Mouse (Mus musculus) heart, embryonic 12.5 days (tissue): ENCODE data around the gene Adamts3. TPM values are rescaled to one million over a fixed set of nuclear protein-coding genes. Genes with fewer than 3 reads are reported as not detected.

ENCODE experiments used
- ATAC-seq: fragments of 200-750 bp; cut with Nextera tagmentation; 2 replicates; pipeline ENCODE4 v1.8.0; 2017; ENCODE audit warnings: moderate TSS enrichment, moderate library complexity; ENCODE audit not compliant: insufficient number of reproducible peaks, low FRiP score
- H3K27ac ChIP-seq: fragments of 300-500 bp; sonication (generic); 2 replicates; pipeline ENCODE4 v1.5.1; 2016; ENCODE audit warnings: mild to moderate bottlenecking, moderate library complexity; ENCODE audit not compliant: poor library complexity, severe bottlenecking
- H3K27me3 ChIP-seq: fragments of 300-500 bp; sonication (generic); replicated peaks from 2 replicates; pipeline ENCODE4 v1.6.1; 2016; ENCODE audit warnings: mild to moderate bottlenecking, moderate library complexity
- H3K36me3 ChIP-seq: fragments of 300-500 bp; sonication (generic); 2 replicates; pipeline ENCODE4 v1.6.1; 2016; ENCODE audit warnings: mild to moderate bottlenecking, moderate library complexity
- H3K4me1 ChIP-seq: fragments of 300-500 bp; sonication (generic); replicated peaks from 2 replicates; pipeline ENCODE4 v1.6.1; 2016; ENCODE audit warnings: mild to moderate bottlenecking
- H3K4me2 ChIP-seq: fragments of 300-500 bp; sonication (generic); 2 replicates; pipeline ENCODE4 v1.6.1; 2016; ENCODE audit warnings: mild to moderate bottlenecking, moderate library complexity
- H3K4me3 ChIP-seq: fragments of 300-500 bp; sonication (generic); 2 replicates; pipeline ENCODE4 v1.5.1; 2016; ENCODE audit warnings: mild to moderate bottlenecking
- H3K9ac ChIP-seq: fragments of 300-500 bp; sonication (generic); 2 replicates; pipeline ENCODE4 v1.6.1; 2016; ENCODE audit warnings: mild to moderate bottlenecking, moderate library complexity
- H3K9me3 ChIP-seq: fragments of 300-500 bp; sonication (generic); replicated peaks from 2 replicates; pipeline ENCODE4 v1.6.1; 2016; ENCODE audit warnings: mild to moderate bottlenecking, moderate library complexity
- WGBS: fragments of 180-500 bp; shearing (Covaris S2); methylation state at CpG from one replicate; pipeline ENCODE4 v1.1.7; 2016; 5-methylcytosine and 5-hydroxymethylcytosine counted together
- polyA plus RNA-seq: library from polyadenylated mRNA; unstranded; fragments of >200 nt; fragmentation: Nextera tagmentation; extraction: Ambion mirVana; gene quantifications from 2 replicates; pipeline ENCODE4 v1.2.1, GENCODE M21; 2016

The Adamts3 gene
- polyA plus RNA-seq, 1 experiment from 2014 or later = 6.0 TPM

DNA sequence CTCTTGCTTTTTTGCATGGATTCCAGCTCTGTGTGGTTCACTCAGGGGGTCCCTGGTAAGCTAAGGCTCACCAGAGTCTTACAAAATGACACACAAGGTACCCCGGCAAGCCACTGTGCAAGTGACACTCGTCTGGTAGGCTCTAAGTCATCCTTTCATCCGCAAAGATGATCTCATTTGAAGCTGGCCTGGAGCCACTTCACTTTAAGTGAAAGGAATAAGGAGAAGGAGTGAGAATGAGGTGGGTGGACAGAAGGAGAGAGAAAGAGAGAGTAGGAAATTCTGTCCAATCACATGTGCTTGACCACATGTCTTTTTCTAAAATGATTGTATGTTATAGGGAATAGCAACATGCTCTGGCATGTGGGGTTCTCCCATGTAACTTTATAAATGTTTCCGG is 122.8 kb downstream of the Adamts3 start:
- no peak overlapping the region for H3K4me3 ChIP-seq
- WGBS = 82% methylated on average over 4 of the region's 4 CpGs

DNA sequence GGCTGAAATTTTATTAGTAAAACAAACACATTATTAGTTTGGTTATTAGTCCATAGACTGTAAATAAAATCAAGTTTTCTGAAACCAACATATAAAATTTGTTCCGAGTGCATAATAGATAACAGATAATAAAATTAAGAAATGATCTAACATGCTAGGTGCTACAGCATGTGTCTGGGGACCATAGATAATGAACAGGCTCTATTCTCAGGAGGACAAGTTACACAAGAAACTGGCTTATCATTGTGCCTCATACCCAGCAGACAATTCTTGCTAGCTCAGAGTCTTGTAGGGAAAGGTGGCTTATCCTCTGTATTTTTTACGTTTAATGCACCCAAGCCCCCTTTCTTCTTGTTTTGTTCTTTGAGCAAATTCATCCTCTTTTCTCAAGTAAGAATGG is 131.3 kb downstream of the Adamts3 start:
- Histone ChIP-seq H3K9ac (no peak overlapping the region), H3K36me3 (no peaks in the 10 kb centered on the region), H3K4me2 (no peak overlapping the region), H3K4me1 (peaks cover 10% of the 10 kb centered on the region), H3K9me3 (0 out of 2 replicates have a peak, but pooled peaks cover 3% of the 10 kb centered on the region), H3K27ac (no peak overlapping the region), H3K4me3 (no peak overlapping the region), H3K27me3 (no peaks in the 10 kb centered on the region)
- ATAC-seq = no peak
- 79% methylated on average over 2 of the region's 2 CpGs for WGBS

More for the DNA sequence above, 122.8 kb downstream of the Adamts3 start:
- H3K9ac ChIP-seq = no peak overlapping the region
- no peak overlapping the region for H3K27ac ChIP-seq
- no peaks in the 10 kb centered on the region for H3K36me3 ChIP-seq
- ATAC-seq = no peak
- H3K4me1 ChIP-seq = peaks cover 7% of the 10 kb centered on the region
- H3K4me2 ChIP-seq = no peak overlapping the region
- no peaks in the 10 kb centered on the region for H3K27me3 ChIP-seq
- no peaks in the 10 kb centered on the region for H3K9me3 ChIP-seq

DNA sequence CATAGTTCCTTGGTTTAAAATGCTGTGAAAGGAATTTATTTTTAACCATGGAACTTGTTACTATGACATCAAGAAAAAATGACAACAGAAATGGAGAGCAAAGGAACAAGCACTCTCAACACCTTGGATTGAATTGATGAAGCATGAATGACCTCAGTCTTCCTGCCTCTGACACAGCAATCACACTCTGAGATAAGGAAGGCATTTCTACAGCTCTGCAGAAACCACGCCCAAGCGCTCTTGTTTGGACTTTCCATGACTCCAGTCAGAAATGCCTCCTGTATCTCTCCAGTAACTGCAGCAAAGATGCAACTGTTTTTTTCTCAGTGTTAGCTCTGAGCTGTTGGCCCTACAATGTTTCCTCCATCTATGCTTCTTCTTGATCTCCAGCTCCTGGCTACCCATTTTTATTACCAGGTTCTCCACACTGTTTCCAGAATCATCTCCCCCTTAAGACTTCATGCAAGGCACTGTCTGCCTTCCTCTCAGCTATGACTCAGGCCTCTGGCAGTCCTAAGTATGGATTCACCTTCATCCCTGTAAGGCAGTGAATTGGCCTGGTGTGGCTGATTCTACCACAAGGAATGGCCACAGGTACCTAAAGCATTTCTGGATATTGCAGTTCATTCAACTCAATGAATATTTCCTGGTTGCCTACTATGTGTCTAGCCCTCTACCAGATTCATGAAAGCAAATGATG is 134.8 kb downstream of the Adamts3 start:
- Histone ChIP-seq H3K9me3 (0 out of 2 replicates have a peak, but pooled peaks cover 3% of the 10 kb centered on the region), H3K27ac (peak overlapping the region; percentile 50), H3K9ac (no peak overlapping the region), H3K27me3 (no peaks in the 10 kb centered on the region), H3K36me3 (no peaks in the 10 kb centered on the region), H3K4me1 (peaks cover 10% of the 10 kb centered on the region), H3K4me2 (no peak overlapping the region), H3K4me3 (no peak overlapping the region)
- WGBS = 19% methylated on average over 2 of the region's 2 CpGs
- ATAC-seq = no peak

- H3K9me3 ChIP-seq = 0 out of 2 replicates have a peak, but pooled peaks cover 3% of the 10 kb centered on the region
- no peaks in the 10 kb centered on the region for H3K27me3 ChIP-seq
- no peak overlapping the region for H3K9ac ChIP-seq
- H3K4me3 ChIP-seq = no peak overlapping the region
- no peak for ATAC-seq
- 56% methylated on average over 5 of the region's 5 CpGs for whole genome bisulfite sequencing
- no peak overlapping the region for H3K27ac ChIP-seq
- H3K4me2 ChIP-seq = no peak overlapping the region
- no peaks in the 10 kb centered on the region for H3K36me3 ChIP-seq
- H3K4me1 ChIP-seq = peaks cover 10% of the 10 kb centered on the region
These were observed 135.9 kb downstream of the Adamts3 start for GRCm38 (mm10) chr5:89747149-89747659.

DNA sequence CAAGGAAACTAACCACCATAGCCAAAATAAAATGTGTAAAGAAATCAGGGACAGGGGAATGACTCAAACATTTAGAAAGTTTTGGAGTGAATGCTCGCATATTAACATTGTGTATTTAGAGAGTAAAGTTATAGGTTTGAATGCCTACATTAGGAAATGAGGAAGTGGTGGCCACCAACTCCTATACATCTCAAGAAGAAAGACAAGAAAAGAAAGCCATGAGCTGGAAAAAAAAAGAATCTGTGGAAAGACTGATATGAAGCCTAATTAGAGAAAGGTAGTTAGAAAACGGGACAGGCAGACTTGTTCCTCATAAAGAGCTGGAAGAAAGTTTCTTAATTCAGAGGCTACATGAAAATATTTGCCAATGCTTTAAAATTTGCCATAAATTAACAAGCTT is 138.0 kb downstream of the Adamts3 start:
- Histone ChIP-seq H3K4me2 (no peak overlapping the region), H3K4me3 (no peak overlapping the region), H3K27ac (no peak overlapping the region), H3K9ac (no peak overlapping the region), H3K9me3 (no peaks in the 10 kb centered on the region), H3K36me3 (no peaks in the 10 kb centered on the region), H3K4me1 (peaks cover 10% of the 10 kb centered on the region), H3K27me3 (no peaks in the 10 kb centered on the region)
- ATAC-seq = no peak
- WGBS = 75% methylated on average over 2 of the region's 2 CpGs

GRCm38 (mm10) chr5:89734759-89735158 is 148.4 kb downstream of the Adamts3 start:
- Histone ChIP-seq H3K9ac (no peak overlapping the region), H3K27me3 (no peaks in the 10 kb centered on the region), H3K9me3 (no peaks in the 10 kb centered on the region), H3K4me3 (no peak overlapping the region), H3K4me2 (no peak overlapping the region), H3K4me1 (no peaks in the 10 kb centered on the region), H3K36me3 (no peaks in the 10 kb centered on the region), H3K27ac (no peak overlapping the region)
- ATAC-seq = no peak
- WGBS = 81% methylated on average over 2 of the region's 2 CpGs

GRCm38 (mm10) chr5:89730411-89730810 is 152.7 kb downstream of the Adamts3 start:
- Histone ChIP-seq H3K9me3 (no peaks in the 10 kb centered on the region), H3K27ac (no peak overlapping the region), H3K4me1 (peaks cover 5% of the 10 kb centered on the region), H3K36me3 (no peaks in the 10 kb centered on the region), H3K27me3 (no peaks in the 10 kb centered on the region), H3K4me2 (no peak overlapping the region), H3K4me3 (no peak overlapping the region), H3K9ac (no peak overlapping the region)
- WGBS = 75% methylated on average over 3 of the region's 3 CpGs
- no peak for ATAC-seq

DNA sequence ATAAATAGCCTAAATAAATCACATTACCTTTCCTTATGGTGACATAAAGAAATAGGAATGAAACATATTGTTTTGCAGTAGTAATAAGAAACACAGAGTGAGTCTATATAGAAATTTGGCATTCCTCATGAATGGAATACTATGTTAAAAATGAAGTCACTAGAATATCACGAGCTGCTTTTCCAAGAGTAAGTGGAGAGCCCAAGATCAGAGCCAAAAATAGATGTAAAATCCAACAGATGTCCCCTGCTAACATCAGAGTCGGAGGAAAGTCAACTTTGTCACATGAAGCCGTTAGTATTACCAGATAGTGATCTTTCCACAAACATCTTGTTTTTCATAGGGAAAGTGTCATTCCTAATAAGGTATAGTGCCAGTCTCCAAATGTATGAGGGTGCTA is 155.0 kb downstream of the Adamts3 start:
- H3K27ac ChIP-seq = no peak overlapping the region

GRCm38 (mm10) chr5:89727497-89728057 is 155.6 kb downstream of the Adamts3 start:
- Histone ChIP-seq H3K9me3 (no peaks in the 10 kb centered on the region), H3K4me1 (peaks cover 5% of the 10 kb centered on the region), H3K9ac (no peak overlapping the region), H3K36me3 (no peaks in the 10 kb centered on the region), H3K4me3 (no peak overlapping the region), H3K27ac (no peak overlapping the region), H3K4me2 (no peak overlapping the region), H3K27me3 (no peaks in the 10 kb centered on the region)
- WGBS = 63% methylated on average over 6 of the region's 6 CpGs
- ATAC-seq = no peak

More for the DNA sequence above, 155.0 kb downstream of the Adamts3 start:
- Histone ChIP-seq H3K9ac (no peak overlapping the region), H3K4me2 (no peak overlapping the region), H3K27me3 (no peaks in the 10 kb centered on the region), H3K4me3 (no peak overlapping the region), H3K9me3 (no peaks in the 10 kb centered on the region), H3K36me3 (no peaks in the 10 kb centered on the region), H3K4me1 (peaks cover 5% of the 10 kb centered on the region)
- ATAC-seq = no peak
- whole genome bisulfite sequencing = 42% methylated on average over 3 of the region's 3 CpGs

GRCm38 (mm10) chr5:89714552-89714951 is 168.6 kb downstream of the Adamts3 start:
- Histone ChIP-seq H3K27me3 (no peaks in the 10 kb centered on the region), H3K4me3 (no peak overlapping the region), H3K4me1 (0 out of 2 replicates have a peak, but pooled peaks cover 5% of the 10 kb centered on the region), H3K9me3 (no peaks in the 10 kb centered on the region), H3K36me3 (no peaks in the 10 kb centered on the region), H3K4me2 (no peak overlapping the region), H3K27ac (no peak overlapping the region), H3K9ac (no peak overlapping the region)
- no peak for ATAC-seq
- 39% methylated on average over 2 of the region's 2 CpGs for WGBS

DNA sequence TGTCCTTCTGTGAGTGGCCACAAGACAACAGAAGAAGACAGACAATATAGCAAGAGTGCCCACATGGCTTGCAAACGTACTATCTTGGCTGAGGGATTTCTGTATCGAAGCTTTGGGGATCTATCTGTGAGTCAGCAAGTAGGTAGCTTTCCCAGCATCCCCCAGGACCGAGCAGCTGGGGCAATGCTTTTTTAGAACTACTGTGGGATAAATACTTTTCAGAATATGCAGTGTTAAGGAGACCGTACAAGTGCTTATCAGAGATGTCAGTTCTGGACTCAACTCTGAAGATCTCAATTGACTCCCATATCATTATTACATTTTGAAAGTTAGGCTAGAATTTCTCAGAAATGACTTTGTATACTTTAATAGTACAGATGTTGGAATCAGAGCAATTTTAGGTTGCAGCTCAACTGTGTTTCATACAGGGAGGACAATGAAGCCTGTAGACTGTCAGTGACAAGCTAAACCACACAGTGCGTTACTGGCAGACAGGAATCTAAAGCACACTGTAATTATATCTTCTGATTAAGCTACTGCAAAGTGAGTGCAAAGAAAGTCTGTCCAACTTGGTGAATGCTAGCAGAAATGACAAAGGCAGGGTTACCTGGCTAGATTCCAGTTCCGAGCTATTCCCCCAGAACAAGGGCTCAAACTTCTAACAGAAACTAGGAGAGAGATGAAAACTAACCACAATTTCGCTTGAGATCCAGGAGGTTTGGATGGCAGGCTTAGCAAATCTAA is 171.8 kb downstream of the Adamts3 start:
- Histone ChIP-seq H3K27me3 (no peaks in the 10 kb centered on the region), H3K9me3 (no peaks in the 10 kb centered on the region), H3K4me3 (no peak overlapping the region), H3K9ac (no peak overlapping the region), H3K4me2 (no peak overlapping the region), H3K36me3 (0 out of 2 replicates have a peak, but pooled peaks cover 5% of the 10 kb centered on the region), H3K4me1 (0 out of 2 replicates have a peak, but pooled peaks cover 5% of the 10 kb centered on the region), H3K27ac (no peak overlapping the region)
- no peak for ATAC-seq
- WGBS = 56% methylated on average over 7 of the region's 7 CpGs
